Mouse (Mus musculus) heart, adult 2 months (tissue): ENCODE data around the gene Ctnnb1.

ENCODE experiments used
- CTCF ChIP-seq: fragments of 200-600 bp; IDR thresholded peaks from 2 replicates; pipeline ENCODE4 v1.8.1; 2022; ENCODE audit warnings: antibody characterized with exemption, mild to moderate bottlenecking, moderate library complexity
- EP300 ChIP-seq: fragments of 200-500 bp; IDR thresholded peaks from 2 replicates; pipeline ENCODE4 v1.6.1; 2011; ENCODE audit warnings: low read depth, low read length, control low read depth; ENCODE audit not compliant: insufficient read depth
- POLR2A ChIP-seq: fragments of 200-500 bp; IDR thresholded peaks from 2 replicates; pipeline ENCODE4 v1.6.1; 2011; ENCODE audit warnings: mild to moderate bottlenecking, low read depth, low read length, control low read depth; ENCODE audit not compliant: insufficient read depth

DNA sequence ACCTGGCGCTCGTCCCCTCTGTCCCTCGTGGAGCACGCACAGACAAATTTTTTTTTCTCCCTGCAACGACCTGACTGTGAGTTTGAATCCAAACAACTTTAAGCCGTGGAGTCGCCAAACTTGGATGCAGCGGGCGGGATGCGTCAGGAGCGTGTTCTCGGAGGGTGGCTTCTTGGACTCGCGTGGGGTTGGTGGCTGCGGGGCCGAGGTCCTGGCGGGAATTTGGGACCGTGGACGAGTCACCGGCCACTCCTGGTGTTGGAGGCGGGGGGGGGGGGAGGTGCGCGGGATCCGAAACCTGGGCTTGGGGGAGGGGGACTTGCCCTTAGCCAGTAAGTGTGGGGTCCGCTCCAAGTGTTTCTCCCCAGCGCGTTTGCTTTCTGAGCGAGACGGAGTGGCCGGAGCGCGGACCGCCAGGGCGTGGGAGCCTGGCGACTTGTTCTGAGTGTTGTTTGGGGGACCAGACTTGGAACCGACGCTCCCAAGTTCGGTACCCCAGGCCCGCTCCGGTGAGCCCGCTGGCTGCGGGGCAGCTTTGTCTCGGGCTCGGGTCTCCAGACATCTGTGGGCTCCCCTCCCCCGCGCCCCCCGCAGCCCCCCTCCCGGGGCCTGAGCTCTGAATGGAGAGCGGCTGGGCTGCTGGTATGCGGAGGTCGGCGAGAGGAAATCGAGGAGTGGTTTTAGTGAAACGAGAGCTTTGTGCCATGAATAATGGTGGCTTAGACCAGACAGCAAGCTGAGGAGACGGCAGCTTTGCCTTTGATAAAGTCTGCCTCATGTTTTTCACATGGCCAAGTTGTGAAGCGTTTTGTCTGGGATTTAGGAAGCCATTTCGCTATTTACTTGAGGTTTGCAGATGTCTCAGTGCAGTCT, 5.1 kb downstream of the Ctnnb1 start:
- TF ChIP-seq CTCF: no peak
- no peak for TF ChIP-seq EP300
- TF ChIP-seq POLR2A: no peak
